Mouse (Mus musculus) lung, adult 2 months (tissue): ENCODE results near the gene Timm29.

Experiments used
- CTCF ChIP-seq: fragments of 200-500 bp; IDR thresholded peaks from 2 replicates; pipeline ENCODE4 v1.5.1; 2011; ENCODE audit warnings: mild to moderate bottlenecking, low read length, control low read depth; ENCODE audit not compliant: insufficient read depth
- POLR2A ChIP-seq: fragments of 200-500 bp; IDR thresholded peaks from 2 replicates; pipeline ENCODE4 v1.6.1; 2011; ENCODE audit warnings: low read depth, mild to moderate bottlenecking, control low read depth, low read length, borderline replicate concordance; ENCODE audit errors: extremely low read depth

DNA sequence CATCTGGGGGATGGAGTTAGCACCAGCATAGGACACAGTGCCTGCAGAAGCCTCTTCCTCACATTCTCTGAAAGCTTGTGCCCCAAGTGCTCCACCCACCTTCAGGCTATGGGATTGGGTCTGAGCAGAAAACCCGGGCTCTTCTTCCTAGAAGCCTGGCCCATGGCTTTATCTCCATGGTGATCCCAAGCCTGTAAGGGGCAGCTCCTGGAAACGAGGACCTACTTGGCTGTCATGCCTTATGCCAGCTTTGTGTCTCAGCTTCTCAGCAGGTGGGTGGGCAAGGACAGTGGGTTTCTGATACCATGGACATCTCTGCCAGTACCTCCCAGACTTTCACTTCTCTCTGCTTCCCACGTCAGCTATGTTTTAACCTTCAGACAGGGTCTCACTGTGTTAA is 14.3 kb upstream of the Timm29 start:
- TF ChIP-seq CTCF (no peak), POLR2A (no peak)
